Mouse (Mus musculus): ENCODE data around the gene Dnaja4. TPM values are rescaled to one million over a fixed set of nuclear protein-coding genes. Genes with fewer than 3 reads are reported as not detected.

Gene Dnaja4
- total RNA-seq, 2 experiments from 2014 or later = 40.3 to 44.1 TPM

DNA sequence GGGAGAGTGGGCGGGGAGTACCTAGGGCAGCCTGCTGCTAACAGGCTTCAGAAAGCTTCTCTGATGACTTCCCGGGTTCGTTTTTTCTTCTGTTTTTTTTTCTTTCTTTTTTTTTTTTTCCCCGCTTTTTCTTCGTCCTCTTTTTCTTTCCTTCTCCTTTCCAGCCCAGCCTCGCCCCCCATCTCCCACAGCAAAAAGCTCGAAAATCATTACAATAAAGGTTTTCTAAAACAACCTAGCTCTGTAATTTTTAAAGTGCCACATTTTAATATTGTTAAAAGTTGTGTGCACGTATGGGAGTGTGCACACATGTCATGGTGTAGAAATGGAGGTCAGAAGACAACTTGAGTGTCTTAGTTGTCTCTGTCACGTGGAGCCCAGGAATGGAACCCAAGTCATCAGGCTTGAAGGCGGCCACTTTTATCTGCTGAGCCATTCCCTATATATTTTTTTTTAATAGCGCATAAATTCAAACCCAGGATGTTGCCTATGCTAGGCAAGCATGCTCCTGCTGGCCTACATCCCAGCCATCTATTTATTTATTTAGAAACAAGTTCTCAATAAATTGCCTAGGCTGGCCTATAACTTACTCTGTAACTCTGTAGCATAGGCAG is 36.1 kb downstream of the Dnaja4 start:
- Histone ChIP-seq H3K4me3 (peak overlapping the region; percentile 62), H3K27ac (peak overlapping the region; percentile 58)
- DNase-seq (ENCODE audit: extremely low spot score in 1 of 2, low spot score in 2 of 2) = no peak
- TF ChIP-seq CTCF (IDR thresholded peaks at IDR 0.05) = no peak
- intact Hi-C loops (cut with DNase I) = loop anchor here (10.0 kb wide), 1 partner anchor 580 kb away; no protein-coding TSS in a partner anchor

GRCm38 (mm10) chr9:54736284-54736701 is 37.6 kb downstream of the Dnaja4 start:
- H3K27ac ChIP-seq = no peak overlapping the region
- DNase-seq (ENCODE audit: extremely low spot score in 1 of 2, low spot score in 2 of 2) = peak in 1 of 2 experiments; percentile 29
- TF ChIP-seq CTCF (IDR thresholded peaks at IDR 0.05) = peak; percentile 62
- H3K4me3 ChIP-seq = no peak overlapping the region
- intact Hi-C loops (cut with DNase I) = loop anchor here (10.0 kb wide), 1 partner anchor 579 kb away; no protein-coding TSS in a partner anchor

GRCm38 (mm10) chr9:54738376-54738775 is 39.7 kb downstream of the Dnaja4 start:
- intact Hi-C loops (cut with DNase I) = loop anchor here (1.0 to 10.0 kb wide), 3 partner anchors 83 to 576 kb away; no protein-coding TSS in a partner anchor
- H3K27ac ChIP-seq = no peak overlapping the region
- H3K4me3 ChIP-seq = no peak overlapping the region
- DNase-seq (ENCODE audit: extremely low spot score in 1 of 2, low spot score in 2 of 2) = peak; percentile 47 to 58
- TF ChIP-seq CTCF (IDR thresholded peaks at IDR 0.05) = peak; percentile 80

- no peak for DNase-seq (ENCODE audit: extremely low spot score in 1 of 2, low spot score in 2 of 2)
- H3K4me3 ChIP-seq = no peak overlapping the region
- intact Hi-C loops (cut with DNase I) = no loop called here
- H3K27ac ChIP-seq = no peak overlapping the region
- no peak for TF ChIP-seq CTCF (IDR thresholded peaks at IDR 0.05)
Measured at GRCm38 (mm10) chr9:54743891-54744290, 45.2 kb downstream of the Dnaja4 start.

GRCm38 (mm10) chr9:54745740-54746370 is 47.2 kb downstream of the Dnaja4 start:
- DNase-seq (ENCODE audit: extremely low spot score in 1 of 2, low spot score in 2 of 2) = no peak
- intact Hi-C loops (cut with DNase I) = no loop called here

GRCm38 (mm10) chr9:54750215-54750981 is 51.7 kb downstream of the Dnaja4 start:
- Histone ChIP-seq H3K4me3 (no peak overlapping the region), H3K27ac (no peak overlapping the region)
- intact Hi-C loops (cut with DNase I) = loop anchor here (5.0 kb wide), 1 partner anchor 62 kb away; no protein-coding TSS in a partner anchor
- no peak for DNase-seq (ENCODE audit: extremely low spot score in 1 of 2, low spot score in 2 of 2)
- no peak for TF ChIP-seq CTCF (IDR thresholded peaks at IDR 0.05)

More at GRCm38 (mm10) chr9:54745740-54746370, 47.2 kb downstream of the Dnaja4 start:
- no peak overlapping the region for H3K27ac ChIP-seq
- TF ChIP-seq CTCF (IDR thresholded peaks at IDR 0.05) = no peak
- no peak overlapping the region for H3K4me3 ChIP-seq

DNA sequence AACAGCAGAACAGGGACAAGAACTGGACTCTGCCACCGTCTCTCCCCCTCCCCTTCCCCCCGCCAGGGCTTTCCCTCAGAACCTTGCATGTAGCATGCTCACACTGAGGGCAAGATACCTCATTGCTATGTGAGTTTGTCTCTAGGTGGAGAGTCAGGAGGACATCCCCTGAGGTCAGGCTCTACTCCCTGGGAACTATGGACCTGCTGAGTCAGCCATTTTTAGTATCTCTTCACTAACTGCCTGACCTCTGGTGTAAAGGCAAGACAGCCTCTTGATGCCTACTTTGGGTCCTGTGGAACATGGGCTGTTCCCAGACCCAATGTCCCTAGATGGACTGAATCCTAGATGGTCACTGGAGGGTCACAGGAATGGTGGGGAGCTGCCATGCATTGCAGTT is 53.0 kb downstream of the Dnaja4 start:
- intact Hi-C loops (cut with DNase I) = loop anchor here (5.0 kb wide), 1 partner anchor 61 kb away; no protein-coding TSS in a partner anchor
- no peak overlapping the region for H3K27ac ChIP-seq
- no peak for TF ChIP-seq CTCF (IDR thresholded peaks at IDR 0.05)
- no peak for DNase-seq (ENCODE audit: extremely low spot score in 1 of 2, low spot score in 2 of 2)
- H3K4me3 ChIP-seq = no peak overlapping the region

DNA sequence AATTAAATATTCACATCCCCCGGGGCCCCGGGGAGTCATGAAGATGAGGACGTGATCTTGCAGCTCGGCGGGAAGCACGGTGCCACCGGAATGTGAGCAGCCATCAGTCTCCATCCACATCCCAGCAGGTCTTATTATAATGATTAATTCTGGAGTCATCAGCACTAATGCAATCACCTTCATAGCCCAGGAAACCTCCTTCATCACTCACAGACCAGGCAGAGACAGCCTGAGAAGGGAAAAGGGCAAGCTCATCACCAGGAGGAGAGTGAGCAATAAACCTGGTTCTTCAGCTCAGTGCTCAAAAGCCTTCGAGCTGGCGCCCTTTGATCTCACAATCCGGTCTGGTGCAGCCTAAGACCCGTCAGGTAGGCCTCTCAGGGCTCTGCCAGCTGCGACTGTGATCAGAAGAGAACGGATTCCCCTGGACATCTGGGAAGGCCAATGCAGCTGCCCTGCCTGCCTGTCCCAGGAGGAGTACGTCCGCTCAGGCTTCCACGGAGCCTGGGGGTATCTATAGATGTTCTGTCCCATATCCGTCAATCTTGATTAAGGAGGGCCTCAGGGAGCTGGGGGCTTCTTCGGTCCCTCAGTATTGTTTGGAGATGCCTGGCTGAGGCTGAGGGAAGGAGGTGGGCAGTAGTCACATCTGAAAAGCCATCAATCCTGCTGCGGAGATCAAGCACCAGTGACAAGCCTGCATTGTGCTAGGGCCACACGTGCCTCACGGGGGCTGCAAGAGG is 53.7 kb downstream of the Dnaja4 start:
- intact Hi-C loops (cut with DNase I) = loop anchor here (5.0 kb wide), 1 partner anchor 60 kb away; no protein-coding TSS in a partner anchor
- Histone ChIP-seq H3K4me3 (no peak overlapping the region), H3K27ac (no peak overlapping the region)
- DNase-seq (ENCODE audit: extremely low spot score in 1 of 2, low spot score in 2 of 2) = no peak
- TF ChIP-seq CTCF (IDR thresholded peaks at IDR 0.05) = no peak

GRCm38 (mm10) chr9:54752944-54753295 is 54.2 kb downstream of the Dnaja4 start:
- intact Hi-C loops (cut with DNase I) = loop anchor here (5.0 kb wide), 1 partner anchor 59 kb away; no protein-coding TSS in a partner anchor
- DNase-seq (ENCODE audit: extremely low spot score in 1 of 2, low spot score in 2 of 2) = no peak
- no peak for TF ChIP-seq CTCF (IDR thresholded peaks at IDR 0.05)

DNA sequence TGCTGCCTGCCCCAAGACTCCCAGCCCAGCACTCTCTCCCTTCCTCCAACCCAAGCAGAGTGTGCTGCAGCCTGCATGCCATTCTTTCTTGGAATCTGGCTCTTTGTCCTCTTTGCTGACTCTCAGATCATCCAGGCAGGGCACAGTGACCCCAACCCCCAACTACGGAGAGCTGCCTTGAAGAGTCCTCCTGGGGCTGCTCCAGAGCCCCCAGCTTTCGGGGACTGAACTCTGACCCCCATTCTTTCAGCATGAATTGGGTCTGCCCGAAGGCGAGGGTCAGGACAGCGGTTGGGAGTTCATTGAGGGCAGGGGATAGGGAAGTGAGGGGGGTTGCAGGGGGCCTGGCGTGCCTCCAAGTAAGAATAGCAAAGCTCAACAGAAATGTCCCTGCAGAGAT is 60.9 kb downstream of the Dnaja4 start:
- intact Hi-C loops (cut with DNase I) = no loop called here
- no peak overlapping the region for H3K4me3 ChIP-seq
- no peak overlapping the region for H3K27ac ChIP-seq
- no peak for DNase-seq (ENCODE audit: extremely low spot score in 1 of 2, low spot score in 2 of 2)
- no peak for TF ChIP-seq CTCF (IDR thresholded peaks at IDR 0.05)

More at GRCm38 (mm10) chr9:54752944-54753295, 54.2 kb downstream of the Dnaja4 start:
- Histone ChIP-seq H3K27ac (no peak overlapping the region), H3K4me3 (no peak overlapping the region)

DNA sequence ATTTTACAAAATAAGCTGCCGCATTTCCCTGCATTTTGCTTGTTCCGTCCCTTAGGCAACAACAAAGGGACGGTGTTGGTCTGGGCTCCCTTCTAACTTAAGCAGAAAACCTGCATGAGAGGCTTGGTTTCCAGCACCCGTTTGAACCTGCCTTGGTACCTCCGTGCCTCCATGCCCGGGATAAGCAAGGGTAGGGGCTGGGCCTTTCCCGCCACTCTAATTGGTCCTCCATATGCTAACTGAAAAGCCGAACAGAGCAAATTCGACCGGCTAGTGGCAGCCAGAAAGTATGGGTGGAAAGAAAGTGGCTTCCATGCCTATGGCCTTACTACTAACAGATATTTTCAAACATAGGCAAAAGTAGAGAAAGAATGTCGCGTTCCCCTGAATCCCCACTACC is 65.4 kb downstream of the Dnaja4 start:
- Histone ChIP-seq H3K27ac (no peak overlapping the region), H3K4me3 (no peak overlapping the region)
- intact Hi-C loops (cut with DNase I) = no loop called here
- TF ChIP-seq CTCF (IDR thresholded peaks at IDR 0.05) = no peak
- DNase-seq (ENCODE audit: extremely low spot score in 1 of 2, low spot score in 2 of 2) = no peak
